Mouse (Mus musculus) CH12F3 (cell line): ENCODE measurements around the gene Mpped2.

Source experiments
- in situ Hi-C: fragments of 300-500 bp; cut with MboI; formaldehyde crosslinking; loops from 2 replicates; pipeline ENCODE4 v1.14.3; 2020; ENCODE audit warnings: low sequenced_read_pairs

Mpped2 gene

GRCm38 (mm10) chr2:106854213-106854612 is 161.1 kb downstream of the Mpped2 start:
- in situ Hi-C loops: no loop called here

GRCm38 (mm10) chr2:106854758-106855157 is 161.7 kb downstream of the Mpped2 start:
- in situ Hi-C loops: no loop called here

- in situ Hi-C loops: no loop called here
Observed at GRCm38 (mm10) chr2:106855184-106855583, 162.1 kb downstream of the Mpped2 start.

GRCm38 (mm10) chr2:106855623-106856350 is 162.7 kb downstream of the Mpped2 start:
- in situ Hi-C loops: no loop called here

- in situ Hi-C loops: no loop called here
Observed at GRCm38 (mm10) chr2:106856361-106856961, 163.4 kb downstream of the Mpped2 start.

- in situ Hi-C loops: no loop called here
Observed at GRCm38 (mm10) chr2:106857258-106857657, 164.2 kb downstream of the Mpped2 start.

- in situ Hi-C loops: no loop called here
Observed at GRCm38 (mm10) chr2:106857711-106858110, 164.6 kb downstream of the Mpped2 start.

- in situ Hi-C loops: no loop called here
Observed at GRCm38 (mm10) chr2:106860856-106861679, 168.0 kb downstream of the Mpped2 start.

GRCm38 (mm10) chr2:106863050-106863653 is 170.1 kb downstream of the Mpped2 start:
- in situ Hi-C loops: no loop called here

- in situ Hi-C loops: no loop called here
Observed at GRCm38 (mm10) chr2:106865148-106865786, 172.2 kb downstream of the Mpped2 start.

GRCm38 (mm10) chr2:106866303-106866702 is 173.2 kb downstream of the Mpped2 start:
- in situ Hi-C loops: no loop called here

- in situ Hi-C loops: no loop called here
Observed at GRCm38 (mm10) chr2:106870886-106871285, 177.8 kb downstream of the Mpped2 start.

- in situ Hi-C loops: no loop called here
Observed at GRCm38 (mm10) chr2:106873166-106873565, 180.1 kb downstream of the Mpped2 start.

- in situ Hi-C loops: no loop called here
Observed at GRCm38 (mm10) chr2:106883390-106883789, 190.3 kb downstream of the Mpped2 start.

- in situ Hi-C loops: no loop called here
Observed at GRCm38 (mm10) chr2:106888174-106888573, 195.1 kb downstream of the Mpped2 start.

- in situ Hi-C loops: no loop called here
Observed at GRCm38 (mm10) chr2:106889297-106890000, 196.4 kb downstream of the Mpped2 start.

GRCm38 (mm10) chr2:106893376-106893775 is 200.3 kb downstream of the Mpped2 start:
- in situ Hi-C loops: no loop called here

- in situ Hi-C loops: no loop called here
Observed at GRCm38 (mm10) chr2:106895326-106896023, 202.4 kb downstream of the Mpped2 start.

GRCm38 (mm10) chr2:106896024-106896384 is 202.9 kb downstream of the Mpped2 start:
- in situ Hi-C loops: no loop called here
